Mouse (Mus musculus): ENCODE measurements around the gene 1700018B08Rik. TPM values are rescaled to one million over a fixed set of nuclear protein-coding genes. Genes with fewer than 3 reads are reported as not detected.
A peak's percentile ranks its signal among the peaks of the same experiment; 100 is the strongest.

Gene 1700018B08Rik
- polyA plus RNA-seq, 1 experiment from 2014 or later: not detected

DNA sequence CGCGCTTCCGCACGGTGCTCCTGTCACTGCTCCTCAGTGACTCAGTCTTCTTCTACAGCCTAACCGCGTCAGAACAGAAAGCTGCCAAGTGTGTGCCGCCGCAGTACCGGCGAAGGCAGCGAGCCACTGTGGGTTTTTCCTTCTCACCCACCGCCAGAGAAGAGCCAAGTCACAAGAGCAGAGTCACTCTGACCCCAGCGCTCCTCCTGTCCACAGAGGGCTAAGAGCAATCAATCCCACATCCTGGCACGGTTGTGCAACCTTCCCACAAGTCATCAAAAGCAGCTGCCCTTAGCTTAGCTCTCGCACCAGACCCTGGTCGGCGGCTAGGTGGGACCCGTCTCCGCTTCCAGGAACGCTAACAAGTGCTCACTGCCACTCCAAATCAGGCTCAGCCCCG is 26.2 kb upstream of the 1700018B08Rik start:
- no peaks in the 10 kb centered on the region for H3K36me3 ChIP-seq (ENCODE audit: control insufficient read depth, insufficient read depth)
- H3K4me2 ChIP-seq (ENCODE audit: low read depth, low read length): peak overlapping the region; percentile 39
- peak overlapping the region; percentile 13 for H3K4me3 ChIP-seq (ENCODE audit: low read length)
- H3K9ac ChIP-seq (ENCODE audit: low read length): no peak overlapping the region
- H3K27ac ChIP-seq (ENCODE audit: low read length): no peak overlapping the region
- H3K4me1 ChIP-seq (ENCODE audit: control insufficient read depth, insufficient read depth, low read length): peaks cover 7% of the 10 kb centered on the region
- H3K9me3 ChIP-seq (replicated peaks; ENCODE audit: control insufficient read depth, low read length): no peaks in the 10 kb centered on the region
- no peak for ATAC-seq (replicated peaks; ENCODE audit: extremely low read depth, insufficient read depth, low FRiP score)
- H3K27me3 ChIP-seq (ENCODE audit: control insufficient read depth, insufficient read depth, low read length): no peaks in the 10 kb centered on the region
- WGBS: 66% methylated on average over 21 of the region's 21 CpGs

DNA sequence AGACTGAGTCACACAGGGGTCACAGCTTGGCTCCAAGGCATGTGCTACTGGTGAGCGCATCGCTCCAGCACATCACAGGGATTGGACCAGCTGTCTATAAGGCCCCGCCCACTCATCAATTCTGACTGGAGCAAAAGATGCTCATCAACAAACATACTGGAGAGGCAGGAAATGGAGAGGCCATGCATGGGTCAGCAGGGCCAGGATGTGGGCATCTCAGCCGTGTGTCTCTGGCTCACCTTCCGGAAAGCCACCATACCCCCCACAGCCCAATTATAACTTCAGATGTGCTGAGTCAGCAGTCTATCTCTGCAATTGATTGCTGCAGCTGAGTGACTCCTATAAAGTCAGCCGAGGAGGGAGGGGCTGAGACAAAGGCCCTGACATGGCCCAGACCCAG is 24.2 kb upstream of the 1700018B08Rik start:
- ATAC-seq (replicated peaks; ENCODE audit: extremely low read depth, insufficient read depth, low FRiP score): no peak

DNA sequence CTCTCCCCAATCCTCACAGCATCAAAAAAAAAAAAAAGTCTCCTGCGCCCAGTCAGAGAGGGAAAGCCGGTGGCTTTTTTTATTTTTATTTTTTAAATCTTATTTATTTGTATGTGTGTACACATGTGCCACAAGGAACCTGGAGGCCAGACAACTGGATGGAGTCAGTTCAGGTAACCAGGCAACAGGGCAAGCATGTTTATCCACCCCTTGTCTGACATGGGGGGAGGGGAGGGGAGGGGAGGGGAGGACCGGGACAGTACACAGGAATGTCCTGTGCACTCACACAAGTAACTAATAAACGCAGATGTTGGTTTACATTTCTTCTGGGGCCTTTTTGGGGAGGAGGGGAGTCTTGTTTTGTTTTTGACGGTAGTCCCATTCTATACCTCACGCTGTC is 19.6 kb upstream of the 1700018B08Rik start:
- Histone ChIP-seq H3K27me3 (ENCODE audit: control insufficient read depth, insufficient read depth, low read length) (no peaks in the 10 kb centered on the region), H3K27ac (ENCODE audit: low read length) (peak overlapping the region; percentile 52), H3K36me3 (ENCODE audit: control insufficient read depth, insufficient read depth) (peaks cover 2% of the 10 kb centered on the region; the same call in 1 of the 2 replicates), H3K9me3 (replicated peaks; ENCODE audit: control insufficient read depth, low read length) (no peaks in the 10 kb centered on the region), H3K4me2 (ENCODE audit: low read depth, low read length) (no peak overlapping the region), H3K9ac (ENCODE audit: low read length) (no peak overlapping the region), H3K4me3 (ENCODE audit: low read length) (no peak overlapping the region), H3K4me1 (ENCODE audit: control insufficient read depth, insufficient read depth, low read length) (peaks cover 11% of the 10 kb centered on the region)
- WGBS: 75% methylated on average over 6 of the region's 6 CpGs
- ATAC-seq (replicated peaks; ENCODE audit: extremely low read depth, insufficient read depth, low FRiP score): no peak

More for the DNA sequence above, 24.2 kb upstream of the 1700018B08Rik start:
- Histone ChIP-seq H3K27ac (ENCODE audit: low read length) (no peak overlapping the region), H3K9ac (ENCODE audit: low read length) (no peak overlapping the region), H3K4me1 (ENCODE audit: control insufficient read depth, insufficient read depth, low read length) (peaks cover 6% of the 10 kb centered on the region), H3K36me3 (ENCODE audit: control insufficient read depth, insufficient read depth) (no peaks in the 10 kb centered on the region), H3K4me3 (ENCODE audit: low read length) (no peak overlapping the region), H3K9me3 (replicated peaks; ENCODE audit: control insufficient read depth, low read length) (no peaks in the 10 kb centered on the region), H3K27me3 (ENCODE audit: control insufficient read depth, insufficient read depth, low read length) (no peaks in the 10 kb centered on the region), H3K4me2 (ENCODE audit: low read depth, low read length) (no peak overlapping the region)
- WGBS: 72% methylated on average over 6 of the region's 6 CpGs

DNA sequence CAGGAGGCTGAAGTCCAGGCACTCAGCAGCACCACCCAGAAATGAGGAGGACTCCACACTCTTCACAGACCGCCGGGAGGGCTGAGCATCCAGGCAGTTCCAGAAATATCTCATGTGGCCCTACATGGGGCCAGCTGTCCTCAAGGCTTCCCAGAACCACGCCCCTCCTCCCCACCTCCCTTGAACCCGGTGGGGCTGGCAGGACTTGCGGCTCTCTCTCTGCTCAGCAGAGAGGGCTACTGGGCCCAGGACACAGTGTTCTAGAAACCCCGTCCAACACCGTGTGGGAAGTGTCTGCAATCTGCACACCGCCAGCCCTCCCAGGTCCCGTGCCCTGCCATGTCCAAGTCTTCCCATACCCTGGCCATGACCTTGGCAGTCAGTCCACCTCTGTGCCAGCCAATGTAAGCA is 18.8 kb upstream of the 1700018B08Rik start:
- Histone ChIP-seq H3K27ac (ENCODE audit: low read length) (peak overlapping the region; percentile 52), H3K4me1 (ENCODE audit: control insufficient read depth, insufficient read depth, low read length) (peaks cover 11% of the 10 kb centered on the region), H3K9me3 (replicated peaks; ENCODE audit: control insufficient read depth, low read length) (no peaks in the 10 kb centered on the region), H3K36me3 (ENCODE audit: control insufficient read depth, insufficient read depth) (peaks cover 6% of the 10 kb centered on the region; the same call in 1 of the 2 replicates), H3K4me2 (ENCODE audit: low read depth, low read length) (peak overlapping the region; percentile 20; the same call in 1 of the 2 replicates), H3K4me3 (ENCODE audit: low read length) (no peak overlapping the region), H3K27me3 (ENCODE audit: control insufficient read depth, insufficient read depth, low read length) (no peaks in the 10 kb centered on the region), H3K9ac (ENCODE audit: low read length) (peak overlapping the region; percentile 30)
- ATAC-seq (replicated peaks; ENCODE audit: extremely low read depth, insufficient read depth, low FRiP score): peak; percentile 86
- 42% methylated on average over 9 of the region's 9 CpGs for WGBS

DNA sequence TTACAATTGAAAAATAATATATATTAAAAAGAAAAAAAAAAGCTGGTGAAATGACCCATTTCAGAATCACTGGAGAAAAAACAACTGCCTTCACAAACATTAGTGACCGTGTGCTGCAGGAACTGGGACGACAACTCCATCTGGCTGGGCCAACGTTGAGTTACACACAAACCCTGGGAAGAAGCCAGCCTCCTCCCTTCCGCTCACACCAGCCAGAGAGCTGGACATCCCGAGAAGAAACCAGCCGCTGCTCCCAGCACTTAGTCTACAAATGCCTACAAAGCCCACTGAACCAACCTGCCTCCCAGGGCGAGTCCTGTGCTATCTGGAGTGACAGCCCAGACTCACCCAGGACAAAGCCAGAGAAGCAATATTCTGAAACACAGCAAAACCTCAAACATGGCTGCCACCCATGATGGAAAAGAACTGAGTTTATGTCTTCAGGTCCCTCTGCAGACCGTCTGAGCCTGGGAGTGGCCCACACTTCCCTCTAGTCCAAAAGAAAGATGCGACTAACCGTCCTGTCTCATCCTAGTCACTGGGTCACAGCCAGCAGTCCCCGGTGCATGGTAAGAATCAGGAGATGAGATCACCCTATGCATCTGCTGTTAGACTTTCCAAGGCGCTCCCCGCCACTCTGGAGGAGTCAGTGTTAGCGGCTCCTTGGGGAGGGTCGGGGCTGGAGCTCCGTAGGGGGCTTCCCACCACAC is 17.7 kb upstream of the 1700018B08Rik start:
- H3K9ac ChIP-seq (ENCODE audit: low read length): no peak overlapping the region
- H3K4me3 ChIP-seq (ENCODE audit: low read length): no peak overlapping the region
- H3K9me3 ChIP-seq (replicated peaks; ENCODE audit: control insufficient read depth, low read length): no peaks in the 10 kb centered on the region
- no peak overlapping the region for H3K4me2 ChIP-seq (ENCODE audit: low read depth, low read length)
- no peak for ATAC-seq (replicated peaks; ENCODE audit: extremely low read depth, insufficient read depth, low FRiP score)
- 76% methylated on average over 16 of the region's 16 CpGs for WGBS
- H3K27me3 ChIP-seq (ENCODE audit: control insufficient read depth, insufficient read depth, low read length): no peaks in the 10 kb centered on the region
- H3K4me1 ChIP-seq (ENCODE audit: control insufficient read depth, insufficient read depth, low read length): peaks cover 11% of the 10 kb centered on the region
- peaks cover 6% of the 10 kb centered on the region; the same call in 1 of the 2 replicates for H3K36me3 ChIP-seq (ENCODE audit: control insufficient read depth, insufficient read depth)
- H3K27ac ChIP-seq (ENCODE audit: low read length): no peak overlapping the region

DNA sequence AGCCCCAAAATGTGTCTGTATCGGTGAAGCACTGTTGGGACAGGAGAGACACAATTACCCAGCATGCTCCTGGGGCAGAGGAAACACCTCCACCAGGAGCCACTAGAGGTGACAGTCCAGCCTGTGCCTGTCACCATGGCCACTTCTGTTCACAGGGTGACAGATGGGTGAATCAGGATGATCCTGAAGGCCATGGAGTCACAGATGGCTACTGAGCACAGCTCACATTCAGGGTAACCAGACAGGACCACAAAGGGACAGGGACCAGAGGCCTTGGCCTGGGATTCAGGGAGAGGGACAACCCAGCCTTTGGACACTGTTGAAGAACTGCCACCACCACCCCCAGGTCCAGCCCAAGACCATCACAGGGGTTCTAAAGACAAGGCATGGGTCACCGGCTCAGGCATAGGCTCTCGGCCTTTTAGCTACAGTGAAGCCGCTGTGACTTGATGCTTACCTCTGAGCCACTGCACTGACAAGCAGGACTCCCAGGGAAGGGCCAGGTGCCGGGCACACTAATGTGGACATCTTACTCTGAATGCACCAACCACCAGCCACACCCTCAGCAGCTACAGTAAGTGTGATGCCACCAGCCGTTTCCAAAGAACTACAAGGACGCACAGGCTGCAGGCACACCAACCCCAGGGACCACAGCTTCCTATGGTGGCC is 16.4 kb upstream of the 1700018B08Rik start:
- H3K27me3 ChIP-seq (ENCODE audit: control insufficient read depth, insufficient read depth, low read length): no peaks in the 10 kb centered on the region
- H3K9ac ChIP-seq (ENCODE audit: low read length): no peak overlapping the region
- no peak for ATAC-seq (replicated peaks; ENCODE audit: extremely low read depth, insufficient read depth, low FRiP score)
- H3K4me3 ChIP-seq (ENCODE audit: low read length): no peak overlapping the region
- H3K36me3 ChIP-seq (ENCODE audit: control insufficient read depth, insufficient read depth): peaks cover 6% of the 10 kb centered on the region; the same call in 1 of the 2 replicates
- WGBS: 94% methylated on average over 7 of the region's 7 CpGs
- no peaks in the 10 kb centered on the region for H3K9me3 ChIP-seq (replicated peaks; ENCODE audit: control insufficient read depth, low read length)
- no peak overlapping the region for H3K27ac ChIP-seq (ENCODE audit: low read length)
- H3K4me2 ChIP-seq (ENCODE audit: low read depth, low read length): no peak overlapping the region
- H3K4me1 ChIP-seq (ENCODE audit: control insufficient read depth, insufficient read depth, low read length): peaks cover 11% of the 10 kb centered on the region

DNA sequence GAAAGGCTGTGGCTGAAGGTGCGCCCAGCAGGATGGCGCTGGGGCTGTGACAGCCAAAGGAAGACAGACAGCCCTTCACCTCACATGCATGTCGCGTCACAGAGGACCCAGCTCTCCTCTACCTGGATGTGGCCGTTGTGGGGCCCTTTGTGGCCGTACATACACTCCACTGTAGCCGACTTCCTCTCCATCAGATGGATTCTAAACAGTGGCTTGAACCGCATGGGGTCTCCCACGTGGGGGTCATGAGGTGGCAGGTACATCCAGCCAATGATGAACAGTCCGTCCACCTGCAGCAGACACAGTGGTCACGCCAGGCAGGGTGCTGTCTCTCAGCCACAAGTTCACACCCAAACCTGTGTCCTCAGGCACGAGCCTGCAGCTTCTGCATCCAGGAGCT is 15.7 kb upstream of the 1700018B08Rik start:
- H3K9me3 ChIP-seq (replicated peaks; ENCODE audit: control insufficient read depth, low read length): no peaks in the 10 kb centered on the region
- H3K36me3 ChIP-seq (ENCODE audit: control insufficient read depth, insufficient read depth): peaks cover 6% of the 10 kb centered on the region; the same call in 1 of the 2 replicates
- H3K9ac ChIP-seq (ENCODE audit: low read length): no peak overlapping the region
- peaks cover 11% of the 10 kb centered on the region for H3K4me1 ChIP-seq (ENCODE audit: control insufficient read depth, insufficient read depth, low read length)
- H3K27ac ChIP-seq (ENCODE audit: low read length): no peak overlapping the region
- ATAC-seq (replicated peaks; ENCODE audit: extremely low read depth, insufficient read depth, low FRiP score): no peak
- no peak overlapping the region for H3K4me3 ChIP-seq (ENCODE audit: low read length)
- 89% methylated on average over 12 of the region's 12 CpGs for WGBS
- no peaks in the 10 kb centered on the region for H3K27me3 ChIP-seq (ENCODE audit: control insufficient read depth, insufficient read depth, low read length)
- H3K4me2 ChIP-seq (ENCODE audit: low read depth, low read length): no peak overlapping the region

DNA sequence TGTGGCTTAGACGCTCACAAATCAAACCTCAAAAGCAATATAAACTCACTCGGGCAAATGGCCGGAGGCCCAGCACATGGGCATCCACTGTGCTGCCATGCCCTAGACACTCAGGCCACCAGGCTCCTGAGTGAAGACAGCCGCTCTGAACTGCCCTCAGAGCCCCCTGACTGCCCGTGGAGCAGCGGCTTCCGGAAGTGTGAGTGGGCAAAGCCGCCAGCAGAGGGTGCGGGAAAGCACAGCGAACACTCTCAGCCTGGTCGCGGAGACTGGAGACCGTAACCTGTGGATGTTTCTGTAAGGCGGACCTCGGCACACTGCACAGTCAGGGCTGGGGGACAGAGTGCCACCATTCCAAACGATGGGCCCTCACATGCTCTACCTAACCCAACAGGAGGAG is 14.4 kb upstream of the 1700018B08Rik start:
- ATAC-seq (replicated peaks; ENCODE audit: extremely low read depth, insufficient read depth, low FRiP score): no peak
- 88% methylated on average over 16 of the region's 16 CpGs for WGBS

DNA sequence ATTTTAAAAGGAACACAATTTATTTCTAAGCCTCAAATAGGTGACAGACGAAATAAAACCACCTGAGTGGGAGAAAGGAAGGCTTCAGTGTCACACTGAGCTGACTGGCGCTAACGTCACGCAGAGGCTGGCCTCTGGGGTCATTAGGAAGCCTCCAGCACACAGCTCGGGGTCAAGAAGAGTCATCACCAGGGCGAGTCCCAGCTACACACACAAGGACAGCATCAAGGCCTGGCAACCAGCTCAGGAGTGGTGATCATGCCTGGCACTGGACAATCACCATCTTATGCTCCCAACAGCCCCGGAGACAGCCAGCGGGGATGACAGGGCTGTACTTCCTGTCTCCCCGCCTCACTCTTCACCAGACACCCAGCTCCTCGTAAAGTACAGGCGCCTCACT is 13.6 kb upstream of the 1700018B08Rik start:
- H3K36me3 ChIP-seq (ENCODE audit: control insufficient read depth, insufficient read depth): peaks cover 22% of the 10 kb centered on the region
- 83% methylated on average over 11 of the region's 11 CpGs for WGBS

More for the DNA sequence above, 14.4 kb upstream of the 1700018B08Rik start:
- H3K9ac ChIP-seq (ENCODE audit: low read length): no peak overlapping the region
- H3K4me1 ChIP-seq (ENCODE audit: control insufficient read depth, insufficient read depth, low read length): peaks cover 11% of the 10 kb centered on the region
- H3K4me2 ChIP-seq (ENCODE audit: low read depth, low read length): no peak overlapping the region
- H3K4me3 ChIP-seq (ENCODE audit: low read length): no peak overlapping the region
- H3K9me3 ChIP-seq (replicated peaks; ENCODE audit: control insufficient read depth, low read length): no peaks in the 10 kb centered on the region
- no peaks in the 10 kb centered on the region for H3K27me3 ChIP-seq (ENCODE audit: control insufficient read depth, insufficient read depth, low read length)
- peaks cover 18% of the 10 kb centered on the region for H3K36me3 ChIP-seq (ENCODE audit: control insufficient read depth, insufficient read depth)
- no peak overlapping the region for H3K27ac ChIP-seq (ENCODE audit: low read length)

More for the DNA sequence above, 13.6 kb upstream of the 1700018B08Rik start:
- Histone ChIP-seq H3K4me1 (ENCODE audit: control insufficient read depth, insufficient read depth, low read length) (peaks cover 6% of the 10 kb centered on the region), H3K9me3 (replicated peaks; ENCODE audit: control insufficient read depth, low read length) (no peaks in the 10 kb centered on the region), H3K9ac (ENCODE audit: low read length) (no peak overlapping the region), H3K4me3 (ENCODE audit: low read length) (no peak overlapping the region), H3K27ac (ENCODE audit: low read length) (no peak overlapping the region), H3K4me2 (ENCODE audit: low read depth, low read length) (no peak overlapping the region), H3K27me3 (ENCODE audit: control insufficient read depth, insufficient read depth, low read length) (no peaks in the 10 kb centered on the region)
- ATAC-seq (replicated peaks; ENCODE audit: extremely low read depth, insufficient read depth, low FRiP score): no peak

Measured in heart, embryonic 16.5 days (tissue).